Mouse (Mus musculus): ENCODE results near the gene Slc9a1.
A peak's percentile ranks its signal among the peaks of the same experiment; 100 is the strongest.

GRCm38 (mm10) chr4:133414920-133415319 is 45.4 kb downstream of the Slc9a1 start:
- TF ChIP-seq CTCF (IDR thresholded peaks at IDR 0.05; ENCODE audit: extremely low read depth, insufficient read depth, low read length), result peak; percentile 33
- TF ChIP-seq POLR2A (IDR thresholded peaks at IDR 0.05; ENCODE audit: extremely low read depth, insufficient read depth, low read length), result no peak

Data from cortical plate, adult 2 months (tissue).